Mouse (Mus musculus) testis, postnatal 14 days (tissue): Measurements from ENCODE around the gene Pole2.
A peak's percentile ranks its signal among the peaks of the same experiment; 100 is the strongest.

ENCODE experiments used
- DNase-seq: peaks from one replicate; pipeline ENCODE4 v3.0.0; 2021; ENCODE audit warnings: low spot score

The Pole2 gene

GRCm38 (mm10) chr12:69210056-69210979 is 17.7 kb downstream of the Pole2 start:
- no peak for DNase-seq

GRCm38 (mm10) chr12:69208520-69208919 is 19.5 kb downstream of the Pole2 start:
- no peak for DNase-seq

- no peak for DNase-seq
Measured at GRCm38 (mm10) chr12:69207926-69208325, 20.1 kb downstream of the Pole2 start.

GRCm38 (mm10) chr12:69207396-69207795 is 20.6 kb downstream of the Pole2 start:
- DNase-seq, result no peak

GRCm38 (mm10) chr12:69204052-69204833 is 23.8 kb downstream of the Pole2 start, which contains the start of gene Gm49384:
Gene Gm49384, minus strand, starts transcription at chr12:69204267.
- DNase-seq, result no peak

GRCm38 (mm10) chr12:69198985-69199384 is 29.0 kb downstream of the Pole2 start:
- DNase-seq, result no peak

- peak; percentile 83 for DNase-seq
Measured at GRCm38 (mm10) chr12:69198164-69198535, 29.8 kb downstream of the Pole2 start, which contains the start of gene Dnaaf2. Gene Dnaaf2, minus strand, starts transcription at chr12:69198429.

GRCm38 (mm10) chr12:69197378-69198163 is 30.4 kb downstream of the Pole2 start:
- DNase-seq, result peak; percentile 62

GRCm38 (mm10) chr12:69196444-69197377 is 31.3 kb downstream of the Pole2 start, which contains the start of gene Gm49383:
Gene Gm49383, minus strand, starts transcription at chr12:69197104.
- peak; percentile 74 for DNase-seq

- no peak for DNase-seq
Measured at GRCm38 (mm10) chr12:69192637-69193036, 35.4 kb downstream of the Pole2 start.

GRCm38 (mm10) chr12:69191396-69191795 is 36.6 kb downstream of the Pole2 start:
- no peak for DNase-seq

GRCm38 (mm10) chr12:69190522-69190921 is 37.5 kb downstream of the Pole2 start:
- DNase-seq, result no peak

- no peak for DNase-seq
Measured at GRCm38 (mm10) chr12:69190074-69190473, 37.9 kb downstream of the Pole2 start.

GRCm38 (mm10) chr12:69186811-69187471 is 41.1 kb downstream of the Pole2 start:
- no peak for DNase-seq

- DNase-seq, result no peak
Measured at GRCm38 (mm10) chr12:69185371-69185770, 42.6 kb downstream of the Pole2 start.

GRCm38 (mm10) chr12:69184342-69185295 is 43.4 kb downstream of the Pole2 start:
- DNase-seq, result peak; percentile 76

GRCm38 (mm10) chr12:69183583-69184308 is 44.2 kb downstream of the Pole2 start, which contains the start of the genes Rpl36al and Mgat2:
Gene Rpl36al, minus strand, starts transcription at chr12:69184083.
Gene Mgat2, plus strand, starts transcription at chr12:69184157.
- peak; percentile 99 for DNase-seq

GRCm38 (mm10) chr12:69181800-69182199 is 46.2 kb downstream of the Pole2 start:
- DNase-seq, result no peak
